Mouse (Mus musculus) naive thymus-derived CD4-positive, alpha-beta T cell, adult 5 months (primary cell): Measurements from ENCODE around the gene Rplp1. TPM values are rescaled to one million over a fixed set of nuclear protein-coding genes. Genes with fewer than 3 reads are reported as not detected.

Source experiments
- polyA plus RNA-seq: library from polyadenylated mRNA; unstranded; fragments of 100-300 nt; shearing (Covaris generic); gene quantifications from one replicate; pipeline ENCODE4 v1.2.1, GENCODE M21; 2017

Gene Rplp1
- 2,428 TPM for polyA plus RNA-seq

DNA sequence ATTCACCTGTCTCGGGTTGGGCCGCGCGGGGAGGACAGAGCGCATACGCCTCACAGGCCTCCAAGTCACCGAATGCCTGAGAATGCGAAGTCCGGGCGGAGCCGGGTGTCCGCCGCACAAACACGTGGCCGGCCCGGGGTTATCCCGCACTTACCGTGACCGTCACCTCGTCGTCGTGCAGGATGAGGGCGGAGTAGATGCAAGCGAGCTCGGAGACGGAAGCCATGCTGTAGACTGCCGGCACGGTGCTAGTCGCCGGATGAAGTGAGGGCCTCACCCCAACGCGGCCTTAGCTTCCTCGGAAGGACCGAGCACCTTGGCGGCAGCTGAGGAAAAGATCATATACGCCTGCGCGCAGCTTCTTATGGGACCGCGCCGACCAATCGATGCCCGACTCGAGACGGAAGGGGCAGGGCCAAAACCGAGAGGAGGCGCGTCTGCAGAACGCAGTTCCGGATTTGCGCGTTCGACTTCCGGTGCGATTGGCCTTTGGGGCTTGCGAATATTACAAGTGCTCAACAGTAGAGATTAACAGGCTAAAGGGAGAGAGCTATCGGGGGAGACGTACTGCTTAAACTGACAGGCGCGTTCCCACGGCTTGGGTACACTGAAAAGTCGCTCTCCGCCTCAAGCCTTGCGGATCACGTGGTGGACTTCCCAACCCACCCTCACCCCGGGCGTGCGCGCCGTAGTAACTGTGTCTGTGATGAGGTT is at the start of gene Rplp1:
Gene Rplp1, minus strand, starts transcription at position 340 of the 714 bp plus-strand sequence.

DNA sequence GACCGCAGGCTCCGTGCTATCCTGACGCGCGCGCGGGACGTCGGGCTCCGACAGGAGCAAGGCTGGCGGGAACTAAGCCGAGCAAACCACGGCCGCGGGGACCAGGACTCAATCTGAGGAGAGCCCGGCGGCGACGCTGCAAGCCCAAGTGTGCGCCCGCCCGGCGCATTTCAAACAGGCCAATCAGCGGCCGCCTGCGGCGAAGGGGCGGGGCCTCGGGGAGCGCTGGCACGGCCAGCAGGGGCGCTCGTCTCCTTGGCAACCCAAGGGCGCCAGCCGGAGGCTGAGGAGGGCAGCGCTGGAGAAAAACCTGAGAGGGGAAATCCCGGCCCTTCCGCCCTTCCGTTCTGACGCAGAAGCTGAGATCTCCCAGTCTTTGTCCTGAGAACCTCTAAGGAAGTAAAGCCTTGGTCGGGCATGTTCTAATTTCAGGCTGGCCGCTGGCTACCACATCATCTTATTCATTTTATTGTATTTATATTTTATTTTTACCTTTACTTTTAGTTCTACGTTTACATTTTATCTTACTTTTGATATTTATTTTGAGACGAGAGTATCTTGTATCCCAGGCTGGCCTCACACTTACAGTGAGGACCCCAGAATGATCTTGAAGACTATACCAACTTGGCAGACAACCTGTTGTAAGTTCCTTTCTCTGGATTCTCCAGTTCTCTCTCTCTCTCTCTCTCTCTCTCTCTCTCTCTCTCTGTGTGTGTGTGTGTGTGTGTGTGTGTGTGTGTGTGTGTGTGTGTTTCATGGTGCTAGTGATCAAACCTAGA is 32.5 kb upstream of the Rplp1 start, which contains the start of gene Kif23:
Gene Kif23, minus strand, starts transcription at position 152 of the 779 bp plus-strand sequence.

Other genes with a start within 250 kb of the Rplp1 start
- gene Kif23, start 32.2 kb upstream of the Rplp1 start, polyA plus RNA-seq, result 15.9 TPM
- not detected for gene Paqr5, start 112.3 kb upstream of the Rplp1 start, polyA plus RNA-seq
- 18.6 TPM for gene Glce, start 208.1 kb upstream of the Rplp1 start, polyA plus RNA-seq